8 mouse cellular contexts compared by ENCODE assay signal in the genomic region with DNA sequence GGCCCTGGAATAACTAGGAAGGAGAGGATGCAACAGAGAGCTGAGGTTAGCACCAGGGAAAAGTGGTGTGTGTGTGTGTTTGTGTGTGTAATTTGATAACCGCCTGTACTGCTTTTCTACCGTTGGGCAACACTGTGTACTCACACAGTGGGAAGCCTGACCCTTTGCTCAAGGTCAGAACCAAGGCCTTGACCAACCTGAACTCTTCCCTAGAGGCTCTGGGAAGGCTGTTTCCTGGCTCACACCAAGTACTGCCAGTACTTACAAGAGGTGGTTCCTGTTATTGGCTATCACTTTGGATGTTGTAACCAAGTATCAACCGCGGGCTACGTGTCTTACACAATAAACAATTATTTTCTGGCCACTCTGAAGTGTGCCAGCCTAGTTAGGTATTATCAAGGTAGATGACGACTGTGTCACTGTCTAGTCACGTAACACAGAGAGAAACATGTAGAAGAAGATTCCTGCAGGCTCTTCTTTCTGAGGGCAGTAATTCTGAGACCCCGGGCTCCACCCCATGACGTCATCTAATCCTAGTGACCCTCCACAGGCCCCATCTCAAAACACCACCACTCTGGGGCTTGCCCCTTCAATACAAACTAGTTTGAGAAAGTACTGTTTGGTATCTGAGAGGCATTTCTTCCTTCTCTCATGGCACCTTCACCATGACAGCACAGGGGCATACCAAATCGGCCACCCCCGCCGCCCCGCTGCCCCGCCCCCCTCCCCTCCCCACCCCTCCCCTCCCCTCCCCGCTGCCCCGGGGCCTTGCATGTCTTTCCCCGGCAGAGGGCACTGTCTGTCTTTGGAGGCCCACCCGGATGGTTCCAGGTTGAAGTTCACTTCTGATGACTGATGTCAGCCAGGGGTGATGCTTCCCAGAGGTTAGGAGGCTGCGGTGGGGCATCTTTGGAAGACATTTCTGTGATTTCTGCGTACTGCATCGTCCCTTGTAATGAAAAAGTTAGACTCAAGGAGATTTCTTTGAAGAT.
DNase-seq lines count a peak whose midpoint lies in the region; ATAC-seq and TF ChIP-seq lines count a peak whose summit lies in the region.

No protein-coding gene starts in this region.

- TF ChIP-seq CTCF in bone marrow, adult 2 months (IDR thresholded peaks at IDR 0.05; ENCODE audit: control insufficient read depth, insufficient read depth, low read length) = peak; percentile 45; the same call in 1 of the 2 replicates

- no peak overlapping the region for H3K9ac ChIP-seq in kidney, embryonic 15.5 days
- H3K9ac ChIP-seq in stomach, embryonic 16.5 days (ENCODE audit: low read length) = no peak overlapping the region

- no peaks in the 10 kb centered on the region; the same call in 1 of the 2 replicates for H3K9me3 ChIP-seq in kidney, embryonic 15.5 days (replicated peaks)
- 0 out of 2 replicates have a peak, but pooled peaks cover 3% of the 10 kb centered on the region for H3K9me3 ChIP-seq in stomach, embryonic 16.5 days (replicated peaks; ENCODE audit: control insufficient read depth, low read length)

- no peak for TF ChIP-seq POLR2A in bone marrow, adult 2 months (IDR thresholded peaks at IDR 0.05; ENCODE audit: borderline replicate concordance, control insufficient read depth, low read depth, low read length)

- DNase-seq in layer of hippocampus, postnatal 10 days (ENCODE audit: low spot score in 2 of 2) = peak; percentile 31 to 49
- DNase-seq in layer of hippocampus, postnatal 36 days = no peak
- DNase-seq in lung, postnatal 25 days (ENCODE audit: low spot score) = peak; percentile 35
- DNase-seq in ovary, adult 18-20 months (ENCODE audit: low spot score) = no peak

- H3K27ac ChIP-seq in bone marrow, adult 2 months (ENCODE audit: control insufficient read depth, insufficient read depth, low read depth, low read length, poor library complexity) = no peak overlapping the region
- H3K27ac ChIP-seq in kidney, embryonic 15.5 days = no peak overlapping the region
- no peak overlapping the region for H3K27ac ChIP-seq in stomach, embryonic 16.5 days (ENCODE audit: low read length)

- H3K36me3 ChIP-seq in kidney, embryonic 15.5 days = no peaks in the 10 kb centered on the region
- H3K36me3 ChIP-seq in stomach, embryonic 16.5 days (ENCODE audit: control insufficient read depth, insufficient read depth, low read length) = no peaks in the 10 kb centered on the region

- no peaks in the 10 kb centered on the region for H3K27me3 ChIP-seq in kidney, embryonic 15.5 days
- H3K27me3 ChIP-seq in stomach, embryonic 16.5 days (ENCODE audit: control insufficient read depth, insufficient read depth, low read length) = no peaks in the 10 kb centered on the region

- peak overlapping the region; percentile 39 for H3K4me2 ChIP-seq in kidney, embryonic 15.5 days
- peak overlapping the region; percentile 19; the same call in 1 of the 2 replicates for H3K4me2 ChIP-seq in stomach, embryonic 16.5 days (ENCODE audit: low read depth, low read length)

- no peak overlapping the region for H3K4me3 ChIP-seq in bone marrow, adult 2 months (replicated peaks; ENCODE audit: control insufficient read depth, low read depth, low read length)
- H3K4me3 ChIP-seq in kidney, embryonic 15.5 days (replicated peaks) = 0 out of 2 replicates have a peak overlapping the region, but pooled peaks have one; percentile 17
- no peak overlapping the region for H3K4me3 ChIP-seq in stomach, embryonic 16.5 days (replicated peaks; ENCODE audit: low read length)

- no peaks in the 10 kb centered on the region; the same call in 1 of the 2 replicates for H3K4me1 ChIP-seq in bone marrow, adult 2 months (ENCODE audit: control insufficient read depth, insufficient read depth, low read length)
- H3K4me1 ChIP-seq in kidney, embryonic 15.5 days = peaks cover 5% of the 10 kb centered on the region; the same call in 1 of the 2 replicates
- H3K4me1 ChIP-seq in stomach, embryonic 16.5 days (ENCODE audit: control insufficient read depth, insufficient read depth, low read length) = peaks cover 4% of the 10 kb centered on the region; the same call in 1 of the 2 replicates

- WGBS in bone marrow, adult 2 months = 21% methylated on average over 19 of the region's 21 CpGs
- WGBS in kidney, embryonic 15.5 days = 39% methylated on average over 16 of the region's 21 CpGs
- WGBS in stomach, embryonic 16.5 days = 35% methylated on average over 18 of the region's 21 CpGs

- peak; percentile 85 for ATAC-seq in granulocyte monocyte progenitor cell, adult 5-6 weeks (replicated peaks; ENCODE audit: poor library complexity, severe bottlenecking)
- peak; percentile 52; the same call in 1 of the 2 replicates for ATAC-seq in kidney, embryonic 15.5 days (replicated peaks; ENCODE audit: low FRiP score)
- ATAC-seq in stomach, embryonic 16.5 days (ENCODE audit: insufficient read depth, low FRiP score) = peak; percentile 26; the same call in 1 of the 2 replicates

Comparison
In these comparisons a context has a peak if more than half of its experiments do, and no peak if none do; other contexts are left out.
1. DNase-seq: peak in layer of hippocampus, postnatal 10 days (2 of 2) and lung, postnatal 25 days (single experiment); none in layer of hippocampus, postnatal 36 days (0 of 2) and ovary, adult 18-20 months (single experiment).
2. ATAC-seq: peak in every context shown above with its lines; median percentile 85 in granulocyte monocyte progenitor cell, adult 5-6 weeks; 52 in kidney, embryonic 15.5 days; 26 in stomach, embryonic 16.5 days.